Mouse (Mus musculus) neutrophil, adult 83 days (primary cell): ENCODE measurements around the gene Klhl35. TPM values are rescaled to one million over a fixed set of nuclear protein-coding genes. Genes with fewer than 3 reads are reported as not detected.

ENCODE experiments used
- total RNA-seq, 2 experiments: library from RNA; stranded (reverse); gene quantifications; one replicate each; pipeline ENCODE4 v1.2.4; 2023

Klhl35 gene
- under 1 TPM in 1 of 2 experiments, not detected in 1; 0.75 TPM for total RNA-seq

DNA sequence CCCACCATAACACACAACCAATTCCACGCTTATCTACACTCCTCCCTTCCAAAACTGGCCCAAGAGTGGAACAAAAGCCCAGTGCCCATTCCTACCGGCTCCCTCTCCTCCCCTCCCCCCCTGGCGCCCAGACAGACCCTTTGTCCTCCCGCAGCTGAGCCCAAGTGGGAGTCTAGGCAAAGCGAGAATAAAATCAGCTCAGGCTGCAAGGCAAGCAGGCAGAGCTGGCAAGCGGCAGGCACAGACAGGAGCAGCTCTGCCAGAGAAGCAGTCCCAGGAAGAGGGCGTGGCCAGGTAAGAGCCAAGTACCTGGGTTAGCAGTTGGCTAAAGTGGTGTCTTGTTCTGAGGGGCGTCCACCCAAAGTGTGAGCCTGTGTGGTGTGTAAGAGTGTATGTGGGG is at the start of gene Klhl35:
Gene Klhl35 (plus strand): TSS at position 194 of the 400 bp plus-strand sequence.

DNA sequence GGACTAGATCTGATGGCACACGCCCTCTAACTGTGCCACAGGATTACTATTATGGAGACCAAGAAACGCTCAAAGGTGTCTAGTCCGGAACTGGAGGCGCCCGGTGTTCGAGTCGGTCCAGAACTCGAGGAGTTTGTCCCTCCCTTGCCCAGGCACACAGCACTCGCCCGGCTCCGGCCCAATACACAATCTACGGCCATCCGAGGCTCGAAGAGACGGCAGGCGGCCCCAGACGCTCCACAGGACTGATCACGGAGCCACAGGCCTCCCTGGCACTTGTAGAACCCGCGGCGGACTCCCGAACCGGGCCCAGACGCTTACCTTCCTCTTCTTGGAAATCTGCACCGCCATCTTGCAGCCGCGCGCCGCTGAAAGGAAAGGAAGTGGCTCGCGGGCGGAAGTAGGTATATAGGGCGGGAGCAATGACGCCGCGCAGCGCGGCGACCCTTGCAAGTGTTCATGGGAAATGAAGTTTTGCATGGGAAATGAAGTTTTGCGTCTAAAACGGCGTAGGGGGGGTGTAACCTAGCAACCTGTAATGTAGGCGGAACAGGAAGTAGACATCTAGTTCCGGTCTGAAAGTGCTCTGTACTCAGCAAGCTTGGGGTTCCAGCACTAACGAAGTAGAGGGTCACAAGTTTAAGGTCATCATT is 17.6 kb downstream of the Klhl35 start, which contains the start of gene Rps3:
Gene Rps3 (minus strand): TSS at position 468 of the 653 bp plus-strand sequence.

Other genes starting within 250 kb of the Klhl35 start
- gene Mogat2, start 227.4 kb upstream of the Klhl35 start, total RNA-seq, result 10 to 100 TPM; 15.1 to 16.1 TPM
- 1 to 10 TPM; 1.9 to 2.4 TPM for gene Map6, start 198.6 kb upstream of the Klhl35 start, total RNA-seq
- 1 to 10 TPM; 7.4 to 9.3 TPM for gene Serpinh1, start 112.8 kb upstream of the Klhl35 start, total RNA-seq
- 1 to 10 TPM in 1 of 2 experiments, under 1 TPM in 1; 0.60 to 2.0 TPM for gene Gdpd5, start 84.6 kb upstream of the Klhl35 start, total RNA-seq
- 100 to 1,000 TPM; 413 to 465 TPM for gene Rps3, start 17.7 kb downstream of the Klhl35 start, total RNA-seq
- 100 to 1,000 TPM; 147 to 175 TPM for gene Arrb1, start 69.5 kb downstream of the Klhl35 start, total RNA-seq
- gene Tpbgl, start 161.1 kb downstream of the Klhl35 start, total RNA-seq, result not detected
- gene Slco2b1, start 245.3 kb downstream of the Klhl35 start, total RNA-seq, result under 1 TPM; 0.09 to 0.46 TPM